In the genomic region with DNA sequence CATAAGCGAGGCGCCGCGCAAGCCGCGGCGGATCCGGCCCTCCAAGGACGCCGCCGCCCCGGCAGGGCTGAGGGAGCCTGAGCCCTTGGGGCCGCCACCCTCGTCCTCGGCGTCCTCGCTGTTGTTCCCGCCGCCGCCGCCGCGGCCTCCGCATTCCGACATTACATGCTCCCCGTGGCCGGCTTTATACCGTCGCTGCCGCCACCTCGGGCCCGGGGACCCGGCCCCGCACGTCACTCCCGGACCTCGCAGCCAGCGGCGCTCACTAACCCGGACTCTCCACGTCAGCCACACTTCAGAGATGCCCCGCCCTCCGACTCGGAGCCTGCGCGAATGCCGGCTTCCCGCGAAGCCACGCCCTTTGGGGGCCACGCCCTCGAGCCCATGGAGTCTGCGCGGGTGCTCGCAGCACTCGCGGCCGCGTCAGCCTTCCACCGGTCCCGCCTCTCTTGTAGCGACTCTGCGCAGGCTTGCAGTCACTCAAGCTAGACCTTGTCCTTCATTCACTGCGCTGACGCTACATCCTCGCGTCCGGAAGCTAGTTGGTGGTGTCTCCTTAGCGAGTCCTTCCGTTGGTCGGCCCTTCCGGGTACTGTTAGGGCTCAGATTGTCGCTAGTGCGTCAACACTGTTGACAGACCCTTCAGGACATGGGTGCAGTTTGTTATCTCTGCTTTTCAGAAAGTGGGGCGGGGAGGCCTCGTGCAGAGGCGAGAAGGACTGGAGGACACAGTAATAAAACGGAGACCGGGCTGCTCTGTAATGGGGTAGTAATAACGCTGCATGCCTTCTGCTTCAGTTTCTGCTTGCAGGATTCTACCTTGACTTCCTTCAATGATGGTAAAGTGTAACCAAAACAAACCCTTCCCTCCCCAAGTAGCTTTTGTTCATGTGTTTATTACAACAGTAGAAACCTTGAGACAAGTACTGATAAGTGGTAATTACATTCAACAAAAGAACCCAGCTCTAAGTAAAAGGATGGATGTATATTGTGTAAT, we compare ENCODE assay signal across 1 mouse cellular context.
TF ChIP-seq lines count a peak whose summit lies in the region.

A gene (minus strand): TSS at position 303 of the 997 bp plus-strand sequence.

TF ChIP-seq in CH12.LX, 34 proteins besides CTCF, POLR2A, EP300 and RAD21 (continued from another document):
- TF ChIP-seq MAZ (IDR thresholded peaks at IDR 0.05; ENCODE audit: low read depth, low read length) (peak; percentile 66; the same call in 1 of the 2 replicates), TCF12 (IDR thresholded peaks at IDR 0.05; ENCODE audit: low read depth, low read length) (peak; percentile 91), MAFK (IDR thresholded peaks at IDR 0.05; ENCODE audit: insufficient replicate concordance, low read length) (no peak; the same call in 1 of the 2 replicates), USF1 (IDR thresholded peaks at IDR 0.05; ENCODE audit: low read depth, low read length) (no peak), NELFE (IDR thresholded peaks at IDR 0.05; ENCODE audit: low read depth, low read length) (peak; percentile 91), ZNF384 (IDR thresholded peaks at IDR 0.05; ENCODE audit: low read depth, low read length) (no peak), JUND (conservative IDR thresholded peaks at IDR 0.05; ENCODE audit: low read depth, low read length) (no peak), RCOR1 (conservative IDR thresholded peaks at IDR 0.05; ENCODE audit: low read depth, low read length) (no peak), ETS1 (conservative IDR thresholded peaks at IDR 0.05; ENCODE audit: low read depth, low read length) (peak; percentile 58), ELF1 (IDR thresholded peaks at IDR 0.05; ENCODE audit: low read depth, low read length) (peak; percentile 99), HCFC1 (IDR thresholded peaks at IDR 0.05; ENCODE audit: low read depth, low read length) (peak; percentile 84), SIN3A (IDR thresholded peaks at IDR 0.05; ENCODE audit: low read length) (peak; percentile 98), BHLHE40 (IDR thresholded peaks at IDR 0.05; ENCODE audit: low read depth, low read length) (no peak), SMC3 (IDR thresholded peaks at IDR 0.05; ENCODE audit: low read depth, low read length) (no peak), MEF2A (IDR thresholded peaks at IDR 0.05; ENCODE audit: borderline replicate concordance, low read depth, low read length) (peak; percentile 73), IRF4 (IDR thresholded peaks at IDR 0.05; ENCODE audit: low read depth, low read length) (peak; percentile 42), JUN (IDR thresholded peaks at IDR 0.05; ENCODE audit: insufficient read depth, low read depth, low read length) (no peak), USF2 (conservative IDR thresholded peaks at IDR 0.05; ENCODE audit: low read depth, low read length) (no peak), GABPA (IDR thresholded peaks at IDR 0.05; ENCODE audit: insufficient replicate concordance, low read depth, low read length) (no peak; the same call in 1 of the 2 replicates), POLR2AphosphoS2 (IDR thresholded peaks at IDR 0.05; ENCODE audit: low read depth, low read length) (peak; percentile 98), MXI1 (IDR thresholded peaks at IDR 0.05; ENCODE audit: low read depth, low read length) (peak; percentile 84), ZC3H11A (IDR thresholded peaks at IDR 0.05; ENCODE audit: low read depth, low read length) (no peak), ZKSCAN1 (IDR thresholded peaks at IDR 0.05; ENCODE audit: borderline replicate concordance, low read depth, low read length) (no peak), MYC (IDR thresholded peaks at IDR 0.05; ENCODE audit: low read depth, low read length) (peak; percentile 84)
TF ChIP-seq in CH12.LX: peak in this region for 21.
